Mouse (Mus musculus) hindbrain, embryonic 12.5 days (tissue): Measurements from ENCODE around the gene Sphk2. TPM values are rescaled to one million over a fixed set of nuclear protein-coding genes. Genes with fewer than 3 reads are reported as not detected.
A peak's percentile ranks its signal among the peaks of the same experiment; 100 is the strongest.
"Not testable (repeated sequence)": the region's sequence is repeated elsewhere in the genome, so short reads cannot be mapped to it uniquely, and the experiment has no call there.

Experiments used
- ATAC-seq: fragments of 200-750 bp; cut with Nextera tagmentation; 2 replicates; pipeline ENCODE4 v1.8.0; 2017; ENCODE audit warnings: moderate TSS enrichment; ENCODE audit not compliant: low FRiP score
- H3K27ac ChIP-seq: fragments of 300-500 bp; sonication (generic); 2 replicates; pipeline ENCODE4 v1.5.1; 2016; ENCODE audit warnings: mild to moderate bottlenecking
- H3K27me3 ChIP-seq: fragments of 300-500 bp; sonication (generic); 2 replicates; pipeline ENCODE4 v1.6.1; 2016; ENCODE audit warnings: mild to moderate bottlenecking
- H3K36me3 ChIP-seq: fragments of 300-500 bp; sonication (generic); 2 replicates; pipeline ENCODE4 v1.6.1; 2016; ENCODE audit warnings: mild to moderate bottlenecking
- H3K4me1 ChIP-seq: fragments of 300-500 bp; sonication (generic); 2 replicates; pipeline ENCODE4 v1.6.1; 2016
- H3K4me2 ChIP-seq: fragments of 300-500 bp; sonication (generic); replicated peaks from 2 replicates; pipeline ENCODE4 v1.6.1; 2016; ENCODE audit warnings: mild to moderate bottlenecking
- H3K4me3 ChIP-seq: fragments of 300-500 bp; sonication (generic); 2 replicates; pipeline ENCODE4 v1.5.1; 2016; ENCODE audit warnings: mild to moderate bottlenecking
- H3K9ac ChIP-seq: fragments of 300-500 bp; sonication (generic); 2 replicates; pipeline ENCODE4 v1.6.1; 2016; ENCODE audit warnings: mild to moderate bottlenecking, moderate library complexity
- H3K9me3 ChIP-seq: fragments of 300-500 bp; sonication (generic); replicated peaks from 2 replicates; pipeline ENCODE4 v1.6.1; 2016; ENCODE audit warnings: mild to moderate bottlenecking
- WGBS: fragments of 180-500 bp; shearing (Covaris S2); methylation state at CpG from one replicate; pipeline ENCODE4 v1.1.7; 2016; 5-methylcytosine and 5-hydroxymethylcytosine counted together
- polyA plus RNA-seq: library from polyadenylated mRNA; unstranded; fragments of >200 nt; fragmentation: Nextera tagmentation; extraction: Ambion mirVana; gene quantifications from 2 replicates; pipeline ENCODE4 v1.2.1, GENCODE M21; 2016

Sphk2 gene
- polyA plus RNA-seq, 1 experiment from 2014 or later = 30.3 TPM

GRCm38 (mm10) chr7:45682144-45683126 is 35.4 kb downstream of the Sphk2 start:
- Histone ChIP-seq H3K27me3 (peaks cover 11% of the 10 kb centered on the region; the same call in 1 of the 2 replicates), H3K36me3 (no peaks in the 10 kb centered on the region), H3K4me2 (peak overlapping the region; percentile 41), H3K27ac (peak overlapping the region; percentile 68), H3K9me3 (no peaks in the 10 kb centered on the region), H3K9ac (peak overlapping the region; percentile 56), H3K4me3 (no peak overlapping the region), H3K4me1 (peaks cover 20% of the 10 kb centered on the region)
- 33% methylated on average over 14 of the region's 14 CpGs for WGBS
- ATAC-seq = peak; percentile 75

- Histone ChIP-seq H3K27me3 (peaks cover 11% of the 10 kb centered on the region; the same call in 1 of the 2 replicates), H3K4me2 (no peak overlapping the region), H3K4me3 (no peak overlapping the region), H3K27ac (no peak overlapping the region), H3K4me1 (peaks cover 12% of the 10 kb centered on the region), H3K36me3 (no peaks in the 10 kb centered on the region), H3K9ac (no peak overlapping the region), H3K9me3 (no peaks in the 10 kb centered on the region)
- 81% methylated on average over 8 of the region's 8 CpGs for WGBS
- ATAC-seq = no peak
Measured at GRCm38 (mm10) chr7:45681046-45681736, 36.6 kb downstream of the Sphk2 start.

- no peak for ATAC-seq
- Histone ChIP-seq H3K27me3 (peaks cover 6% of the 10 kb centered on the region; the same call in 1 of the 2 replicates), H3K27ac (no peak overlapping the region), H3K4me2 (no peak overlapping the region), H3K36me3 (no peaks in the 10 kb centered on the region), H3K4me1 (peaks cover 8% of the 10 kb centered on the region; the same call in 1 of the 2 replicates), H3K4me3 (no peak overlapping the region), H3K9me3 (no peaks in the 10 kb centered on the region), H3K9ac (no peak overlapping the region)
- 70% methylated on average over 14 of the region's 14 CpGs for WGBS
Measured at GRCm38 (mm10) chr7:45679966-45680621, 37.7 kb downstream of the Sphk2 start.

- no peak overlapping the region for H3K27ac ChIP-seq
- no peak for ATAC-seq
- peaks cover 8% of the 10 kb centered on the region; the same call in 1 of the 2 replicates for H3K4me1 ChIP-seq
- peaks cover 2% of the 10 kb centered on the region; the same call in 1 of the 2 replicates for H3K27me3 ChIP-seq
- no peaks in the 10 kb centered on the region for H3K36me3 ChIP-seq
- no peak overlapping the region for H3K4me3 ChIP-seq
- no peak overlapping the region for H3K9ac ChIP-seq
- 93% methylated on average over 14 of the region's 14 CpGs for WGBS
- no peaks in the 10 kb centered on the region for H3K9me3 ChIP-seq
- no peak overlapping the region for H3K4me2 ChIP-seq
Measured at GRCm38 (mm10) chr7:45678513-45678912, 39.3 kb downstream of the Sphk2 start.

GRCm38 (mm10) chr7:45677627-45678295 is 40.0 kb downstream of the Sphk2 start:
- H3K27me3 ChIP-seq = no peaks in the 10 kb centered on the region
- H3K4me3 ChIP-seq = no peak overlapping the region
- no peak overlapping the region for H3K9ac ChIP-seq
- H3K4me2 ChIP-seq = no peak overlapping the region
- 82% methylated on average over 7 of the region's 7 CpGs for WGBS
- no peaks in the 10 kb centered on the region for H3K36me3 ChIP-seq
- no peak for ATAC-seq
- H3K27ac ChIP-seq = no peak overlapping the region
- H3K9me3 ChIP-seq = no peaks in the 10 kb centered on the region
- peaks cover 4% of the 10 kb centered on the region; the same call in 1 of the 2 replicates for H3K4me1 ChIP-seq

GRCm38 (mm10) chr7:45668921-45669320 is 48.9 kb downstream of the Sphk2 start:
- Histone ChIP-seq H3K9me3 (no peaks in the 10 kb centered on the region), H3K36me3 (no peaks in the 10 kb centered on the region), H3K27me3 (0 out of 2 replicates have a peak, but pooled peaks cover 3% of the 10 kb centered on the region), H3K4me1 (no peaks in the 10 kb centered on the region), H3K9ac (no peak overlapping the region), H3K4me2 (no peak overlapping the region), H3K27ac (no peak overlapping the region), H3K4me3 (no peak overlapping the region)
- 96% methylated on average over 9 of the region's 9 CpGs for WGBS
- no peak for ATAC-seq

- Histone ChIP-seq H3K27ac (no peak overlapping the region), H3K4me1 (no peaks in the 10 kb centered on the region), H3K4me3 (no peak overlapping the region), H3K4me2 (no peak overlapping the region), H3K9me3 (no peaks in the 10 kb centered on the region), H3K27me3 (0 out of 2 replicates have a peak, but pooled peaks cover 3% of the 10 kb centered on the region), H3K36me3 (no peaks in the 10 kb centered on the region), H3K9ac (no peak overlapping the region)
- WGBS = 70% methylated on average over 14 of the region's 14 CpGs
- ATAC-seq = no peak
Measured at GRCm38 (mm10) chr7:45667761-45668160, 50.0 kb downstream of the Sphk2 start.

GRCm38 (mm10) chr7:45666161-45666560 is 51.6 kb downstream of the Sphk2 start, which contains the start of gene Fut2:
Fut2 (minus strand) TSS chr7:45666394.
- Histone ChIP-seq H3K27ac (no peak within 1 kb of the TSS), H3K4me1 (no peaks in the 10 kb centered on the region), H3K4me3 (no peak within 1 kb of the TSS), H3K9me3 (no peaks in the 10 kb centered on the region), H3K9ac (no peak within 1 kb of the TSS), H3K27me3 (0 out of 2 replicates have a peak, but pooled peaks cover 3% of the 10 kb centered on the region), H3K36me3 (no peaks in the 10 kb centered on the region), H3K4me2 (no peak within 1 kb of the TSS)
- no peak for ATAC-seq
- 81% methylated on average over 7 of the region's 7 CpGs for WGBS

GRCm38 (mm10) chr7:45665303-45666138 is 52.3 kb downstream of the Sphk2 start:
- Histone ChIP-seq H3K9me3 (no peaks in the 10 kb centered on the region), H3K4me3 (no peak overlapping the region), H3K27ac (no peak overlapping the region), H3K9ac (no peak overlapping the region), H3K4me2 (no peak overlapping the region), H3K4me1 (no peaks in the 10 kb centered on the region), H3K27me3 (0 out of 2 replicates have a peak, but pooled peaks cover 3% of the 10 kb centered on the region), H3K36me3 (no peaks in the 10 kb centered on the region)
- 58% methylated on average over 13 of the region's 13 CpGs for WGBS
- ATAC-seq = no peak

GRCm38 (mm10) chr7:45661702-45662101 is 56.1 kb downstream of the Sphk2 start:
- H3K9ac ChIP-seq, H3K4me3 ChIP-seq, H3K36me3 ChIP-seq, H3K9me3 ChIP-seq, H3K4me2 ChIP-seq, H3K27ac ChIP-seq, ATAC-seq, H3K27me3 ChIP-seq, H3K4me1 ChIP-seq: not testable (repeated sequence)
- 86% methylated on average over 6 of the region's 6 CpGs for WGBS
